Mouse (Mus musculus): ENCODE results near the gene Chd4. TPM values are rescaled to one million over a fixed set of nuclear protein-coding genes. Genes with fewer than 3 reads are reported as not detected.

The Chd4 gene
- polyA plus RNA-seq, 1 experiment from 2014 or later = 38.3 TPM

GRCm38 (mm10) chr6:125119387-125119786, 23.6 kb downstream of the Chd4 start:
- 89% methylated on average over 8 of the region's 8 CpGs for WGBS (ENCODE audit: insufficient replicate concordance)

GRCm38 (mm10) chr6:125128724-125129123, 32.9 kb downstream of the Chd4 start:
- 88% methylated on average over 12 of the region's 12 CpGs for WGBS (ENCODE audit: insufficient replicate concordance)
- Histone ChIP-seq H3K9ac (no peak overlapping the region), H3K4me3 (no peak overlapping the region), H3K36me3 (peaks cover 77% of the 10 kb centered on the region), H3K9me3 (replicated peaks) (no peaks in the 10 kb centered on the region), H3K4me2 (no peak overlapping the region), H3K4me1 (peaks cover 25% of the 10 kb centered on the region), H3K27me3 (replicated peaks) (no peaks in the 10 kb centered on the region), H3K27ac (no peak overlapping the region)
- no peak for ATAC-seq

More at GRCm38 (mm10) chr6:125119387-125119786, 23.6 kb downstream of the Chd4 start:
- Histone ChIP-seq H3K9ac (no peak overlapping the region), H3K27ac (no peak overlapping the region), H3K36me3 (peaks cover 97% of the 10 kb centered on the region), H3K27me3 (replicated peaks) (no peaks in the 10 kb centered on the region), H3K4me2 (no peak overlapping the region), H3K4me1 (no peaks in the 10 kb centered on the region), H3K4me3 (no peak overlapping the region), H3K9me3 (replicated peaks) (no peaks in the 10 kb centered on the region)
- no peak for ATAC-seq

- Histone ChIP-seq H3K36me3 (peaks cover 77% of the 10 kb centered on the region), H3K27me3 (replicated peaks) (no peaks in the 10 kb centered on the region), H3K4me3 (no peak overlapping the region), H3K27ac (0 out of 2 replicates have a peak overlapping the region, but pooled peaks have one; percentile 10), H3K9ac (no peak overlapping the region), H3K4me2 (no peak overlapping the region), H3K9me3 (replicated peaks) (no peaks in the 10 kb centered on the region), H3K4me1 (peaks cover 30% of the 10 kb centered on the region)
- WGBS (ENCODE audit: insufficient replicate concordance) = 89% methylated on average over 20 of the region's 20 CpGs
- ATAC-seq = no peak
Measured at GRCm38 (mm10) chr6:125129710-125130402, 34.1 kb downstream of the Chd4 start.

- no peaks in the 10 kb centered on the region for H3K9me3 ChIP-seq (replicated peaks)
- H3K27ac ChIP-seq = peak within 1 kb of the TSS; percentile 89
- no peaks in the 10 kb centered on the region for H3K27me3 ChIP-seq (replicated peaks)
- H3K4me1 ChIP-seq = peaks cover 30% of the 10 kb centered on the region
- H3K4me3 ChIP-seq = peak within 1 kb of the TSS; percentile 96
- H3K4me2 ChIP-seq = peak within 1 kb of the TSS; percentile 95
- under 1% methylated on average over 65 of the region's 66 CpGs for WGBS (ENCODE audit: insufficient replicate concordance)
- H3K36me3 ChIP-seq = peaks cover 77% of the 10 kb centered on the region
- peak; percentile 90 for ATAC-seq
- H3K9ac ChIP-seq = peak within 1 kb of the TSS; percentile 85
Measured at GRCm38 (mm10) chr6:125131302-125132156, 35.7 kb downstream of the Chd4 start, which contains the start of gene Nop2. TSS of gene Nop2 (plus strand) at chr6:125131909.

GRCm38 (mm10) chr6:125132470-125132869, 36.7 kb downstream of the Chd4 start:
- Histone ChIP-seq H3K9ac (peak overlapping the region; percentile 85), H3K36me3 (peaks cover 77% of the 10 kb centered on the region), H3K4me3 (peak overlapping the region; percentile 96), H3K4me2 (peak overlapping the region; percentile 95), H3K9me3 (replicated peaks) (no peaks in the 10 kb centered on the region), H3K4me1 (peaks cover 30% of the 10 kb centered on the region), H3K27me3 (replicated peaks) (no peaks in the 10 kb centered on the region), H3K27ac (peak overlapping the region; percentile 89)
- ATAC-seq = no peak
- WGBS (ENCODE audit: insufficient replicate concordance) = 2% methylated on average over 11 of the region's 11 CpGs

GRCm38 (mm10) chr6:125137002-125137671, 41.4 kb downstream of the Chd4 start:
- no peak overlapping the region for H3K9ac ChIP-seq
- H3K27ac ChIP-seq = no peak overlapping the region
- H3K4me1 ChIP-seq = peaks cover 20% of the 10 kb centered on the region
- 86% methylated on average over 19 of the region's 19 CpGs for WGBS (ENCODE audit: insufficient replicate concordance)
- no peak for ATAC-seq
- H3K4me2 ChIP-seq = no peak overlapping the region
- H3K4me3 ChIP-seq = no peak overlapping the region
- H3K9me3 ChIP-seq (replicated peaks) = no peaks in the 10 kb centered on the region
- no peaks in the 10 kb centered on the region for H3K27me3 ChIP-seq (replicated peaks)
- H3K36me3 ChIP-seq = peaks cover 92% of the 10 kb centered on the region

- Histone ChIP-seq H3K9me3 (replicated peaks) (no peaks in the 10 kb centered on the region), H3K9ac (no peak overlapping the region), H3K4me2 (no peak overlapping the region), H3K27ac (no peak overlapping the region), H3K4me3 (no peak overlapping the region), H3K27me3 (replicated peaks) (no peaks in the 10 kb centered on the region), H3K4me1 (peaks cover 9% of the 10 kb centered on the region), H3K36me3 (peaks cover 98% of the 10 kb centered on the region)
- WGBS (ENCODE audit: insufficient replicate concordance) = 88% methylated on average over 7 of the region's 7 CpGs
- ATAC-seq = no peak
Measured at GRCm38 (mm10) chr6:125139747-125140146, 44.0 kb downstream of the Chd4 start.

GRCm38 (mm10) chr6:125142436-125142835, 46.7 kb downstream of the Chd4 start:
- H3K9ac ChIP-seq = no peak overlapping the region
- no peak overlapping the region for H3K4me2 ChIP-seq
- H3K27me3 ChIP-seq (replicated peaks) = no peaks in the 10 kb centered on the region
- no peaks in the 10 kb centered on the region for H3K9me3 ChIP-seq (replicated peaks)
- H3K36me3 ChIP-seq = peaks cover 71% of the 10 kb centered on the region
- H3K4me3 ChIP-seq = no peak overlapping the region
- no peak overlapping the region for H3K27ac ChIP-seq
- peaks cover 35% of the 10 kb centered on the region for H3K4me1 ChIP-seq
- 81% methylated on average over 8 of the region's 8 CpGs for WGBS (ENCODE audit: insufficient replicate concordance)
- no peak for ATAC-seq

GRCm38 (mm10) chr6:125143128-125143527, 47.3 kb downstream of the Chd4 start:
- H3K36me3 ChIP-seq = peaks cover 64% of the 10 kb centered on the region
- no peaks in the 10 kb centered on the region for H3K27me3 ChIP-seq (replicated peaks)
- H3K27ac ChIP-seq = no peak overlapping the region
- H3K9me3 ChIP-seq (replicated peaks) = no peaks in the 10 kb centered on the region
- peaks cover 42% of the 10 kb centered on the region for H3K4me1 ChIP-seq
- no peak for ATAC-seq
- WGBS (ENCODE audit: insufficient replicate concordance) = 67% methylated on average over 3 of the region's 3 CpGs
- H3K9ac ChIP-seq = no peak overlapping the region
- H3K4me2 ChIP-seq = no peak overlapping the region
- H3K4me3 ChIP-seq = no peak overlapping the region

- ATAC-seq = no peak
- no peaks in the 10 kb centered on the region for H3K27me3 ChIP-seq (replicated peaks)
- H3K9ac ChIP-seq = no peak overlapping the region
Measured at GRCm38 (mm10) chr6:125143904-125144303, 48.1 kb downstream of the Chd4 start.

GRCm38 (mm10) chr6:125145001-125145400, 49.2 kb downstream of the Chd4 start, which contains the start of gene Iffo1:
TSS of gene Iffo1 (plus strand) at chr6:125145241.
- peak; percentile 94 for ATAC-seq
- H3K4me3 ChIP-seq = peak within 1 kb of the TSS; percentile 83
- peaks cover 59% of the 10 kb centered on the region for H3K36me3 ChIP-seq
- H3K9me3 ChIP-seq (replicated peaks) = no peaks in the 10 kb centered on the region
- H3K9ac ChIP-seq = peak within 1 kb of the TSS; percentile 88
- H3K4me2 ChIP-seq = peak within 1 kb of the TSS; percentile 94
- H3K27ac ChIP-seq = peak within 1 kb of the TSS; percentile 82
- WGBS (ENCODE audit: insufficient replicate concordance) = 0% methylated on average over 16 of the region's 16 CpGs
- peaks cover 59% of the 10 kb centered on the region for H3K4me1 ChIP-seq
- H3K27me3 ChIP-seq (replicated peaks) = no peaks in the 10 kb centered on the region

More at GRCm38 (mm10) chr6:125143904-125144303, 48.1 kb downstream of the Chd4 start:
- 79% methylated on average over 9 of the region's 9 CpGs for WGBS (ENCODE audit: insufficient replicate concordance)
- Histone ChIP-seq H3K4me1 (peaks cover 49% of the 10 kb centered on the region), H3K36me3 (peaks cover 60% of the 10 kb centered on the region), H3K4me3 (no peak overlapping the region), H3K9me3 (replicated peaks) (no peaks in the 10 kb centered on the region), H3K27ac (peak overlapping the region; percentile 75; the same call in 1 of the 2 replicates), H3K4me2 (no peak overlapping the region)

Measured in liver, embryonic 12.5 days (tissue).